Mouse (Mus musculus) heart, postnatal 0 days (tissue): ENCODE measurements around the gene Tnrc6b. TPM values are rescaled to one million over a fixed set of nuclear protein-coding genes. Genes with fewer than 3 reads are reported as not detected.

Experiments
- ATAC-seq: fragments of 200-750 bp; cut with Nextera tagmentation; 2 replicates; pipeline ENCODE4 v1.8.0; 2017; ENCODE audit warnings: low read depth, moderate number of reproducible peaks, moderate library complexity; ENCODE audit not compliant: insufficient read depth
- DNase-seq: peaks from one replicate; pipeline ENCODE4 v3.0.0-alpha.2; 2016; ENCODE audit warnings: low spot score
- H3K27ac ChIP-seq: fragments of 300-500 bp; sonication (generic); 2 replicates; pipeline ENCODE4 v1.5.1; 2014; ENCODE audit warnings: low read depth, mild to moderate bottlenecking
- H3K27me3 ChIP-seq: fragments of 300-500 bp; sonication (generic); 2 replicates; pipeline ENCODE4 v1.6.1; 2014; ENCODE audit warnings: low read length, mixed read lengths; ENCODE audit not compliant: control insufficient read depth, insufficient read depth
- H3K36me3 ChIP-seq: fragments of 300-500 bp; sonication (generic); replicated peaks from 2 replicates; pipeline ENCODE4 v1.6.1; 2014; ENCODE audit warnings: low read length, mixed read lengths; ENCODE audit not compliant: control insufficient read depth, insufficient read depth
- H3K4me1 ChIP-seq: fragments of 300-500 bp; sonication (generic); 2 replicates; pipeline ENCODE4 v1.6.1; 2014; ENCODE audit warnings: antibody characterized with exemption; ENCODE audit not compliant: control insufficient read depth, insufficient read depth
- H3K4me2 ChIP-seq: fragments of 300-500 bp; sonication (generic); 2 replicates; pipeline ENCODE4 v1.6.1; 2014; ENCODE audit warnings: low read depth, mild to moderate bottlenecking, low read length, moderate library complexity
- H3K4me3 ChIP-seq: fragments of 300-500 bp; sonication (generic); 2 replicates; pipeline ENCODE4 v1.5.1; 2014; ENCODE audit warnings: low read depth, low read length
- H3K9ac ChIP-seq: fragments of 300-500 bp; sonication (generic); replicated peaks from 2 replicates; pipeline ENCODE4 v1.6.1; 2014; ENCODE audit warnings: low read depth, low read length, mixed read lengths
- H3K9me3 ChIP-seq: fragments of 300-500 bp; sonication (generic); replicated peaks from 2 replicates; pipeline ENCODE4 v1.6.1; 2016; ENCODE audit warnings: low read length; ENCODE audit not compliant: control insufficient read depth
- CTCF ChIP-seq: IDR thresholded peaks from 2 replicates; pipeline ENCODE4 v1.5.1; 2016; ENCODE audit warnings: antibody characterized with exemption, control low read depth, low read depth
- EP300 ChIP-seq: IDR thresholded peaks from 2 replicates; pipeline ENCODE4 v1.6.1; 2016; ENCODE audit warnings: antibody characterized with exemption, low read depth
- WGBS: fragments of 180-500 bp; shearing (Covaris S2); extraction: QIAGEN DNeasy Blood & Tissue Kit; methylation state at CpG from one replicate; pipeline ENCODE4 v1.1.7; 2014; 5-methylcytosine and 5-hydroxymethylcytosine counted together
- polyA plus RNA-seq: library from polyadenylated mRNA; unstranded; fragments of >200 nt; fragmentation: Nextera tagmentation; extraction: Ambion mirVana; gene quantifications from 2 replicates; pipeline ENCODE4 v1.2.1, GENCODE M21; 2015
- total RNA-seq: library from RNA; depleted of rRNA; stranded (reverse); fragments of >200 nt; gene quantifications from 2 replicates; pipeline ENCODE4 v1.2.3, GENCODE M21; 2014; ENCODE audit warnings: low replicate concordance

Tnrc6b gene
- total and polyA plus RNA-seq, 2 experiments from 2014 or later, result 16.1 to 33.5 TPM

DNA sequence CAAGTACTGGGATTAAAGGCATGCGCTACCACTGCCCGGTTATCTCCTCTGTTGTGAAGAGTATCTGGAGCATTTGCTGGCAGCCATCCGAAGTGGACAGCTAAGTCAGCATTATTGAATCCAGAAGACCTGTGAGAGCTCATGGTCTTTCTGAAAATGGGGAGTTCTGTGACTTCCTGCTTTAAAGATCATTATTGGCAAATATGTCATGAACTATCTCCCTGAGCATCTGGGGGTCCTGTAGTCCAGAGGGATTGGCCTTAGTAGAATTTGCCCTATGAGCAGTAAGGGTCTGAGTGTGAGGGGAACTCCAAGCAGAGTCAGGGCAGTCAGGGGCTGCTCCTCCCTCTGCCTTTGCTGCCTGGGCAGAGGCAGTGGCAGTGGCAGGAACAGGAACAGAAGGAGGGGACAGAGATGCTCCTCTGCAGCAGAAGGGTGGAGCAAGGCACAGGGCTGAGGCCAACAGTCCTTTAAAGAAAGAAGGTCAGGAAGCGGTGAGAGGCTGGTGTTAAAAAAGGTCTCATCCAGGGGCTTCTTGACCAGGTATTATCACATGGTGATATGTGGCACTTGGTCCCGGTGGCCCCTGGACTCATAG, 69.1 kb downstream of the Tnrc6b start:
- TF ChIP-seq EP300, result no peak
- no peak for TF ChIP-seq CTCF
- Histone ChIP-seq H3K9me3 (no peaks in the 10 kb centered on the region), H3K36me3 (no peaks in the 10 kb centered on the region), H3K9ac (no peak overlapping the region), H3K4me1 (peaks cover 9% of the 10 kb centered on the region; the same call in 1 of the 2 replicates), H3K27ac (no peak overlapping the region), H3K4me3 (no peak overlapping the region), H3K4me2 (no peak overlapping the region), H3K27me3 (no peaks in the 10 kb centered on the region)
- ATAC-seq (no peak), DNase-seq (no peak)
- WGBS, result 64% methylated on average over 5 of the region's 5 CpGs

DNA sequence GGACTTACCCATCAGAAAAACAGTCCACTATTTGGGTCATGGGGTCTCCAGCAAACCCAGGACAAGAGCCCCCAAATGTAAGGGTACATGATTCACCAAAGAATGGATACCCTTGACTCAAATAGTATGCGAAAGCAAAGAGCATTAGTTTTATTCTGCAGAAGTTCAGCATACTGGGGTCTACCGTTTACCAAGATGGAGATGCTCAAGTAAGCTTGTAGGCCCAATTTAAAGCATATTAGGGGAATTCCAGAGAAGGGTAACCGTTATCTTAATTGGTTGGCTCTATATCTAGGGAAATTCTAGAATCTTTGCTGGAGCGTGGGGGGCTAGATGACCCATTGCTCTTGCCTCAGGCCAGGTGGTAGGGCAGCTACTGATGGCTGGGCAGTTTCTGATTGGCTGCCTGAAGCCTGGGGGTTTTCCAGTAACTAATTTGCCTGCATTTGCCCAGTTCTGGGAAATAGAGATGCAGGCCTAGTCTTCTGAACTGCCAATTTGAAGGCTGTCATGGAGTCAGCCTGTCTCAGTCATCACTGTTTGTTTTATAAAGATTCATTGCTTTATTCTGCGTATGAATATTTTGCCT, 70.2 kb downstream of the Tnrc6b start:
- no peaks in the 10 kb centered on the region for H3K36me3 ChIP-seq
- peaks cover 15% of the 10 kb centered on the region; the same call in 1 of the 2 replicates for H3K4me1 ChIP-seq
- H3K4me2 ChIP-seq, result no peak overlapping the region
- no peaks in the 10 kb centered on the region for H3K9me3 ChIP-seq
- H3K9ac ChIP-seq, result no peak overlapping the region
- TF ChIP-seq CTCF (no peak), EP300 (no peak)
- H3K27ac ChIP-seq, result no peak overlapping the region
- ATAC-seq, result no peak
- no peak overlapping the region for H3K4me3 ChIP-seq
- no peak for DNase-seq
- 92% methylated on average over 5 of the region's 5 CpGs for WGBS
- H3K27me3 ChIP-seq, result no peaks in the 10 kb centered on the region

DNA sequence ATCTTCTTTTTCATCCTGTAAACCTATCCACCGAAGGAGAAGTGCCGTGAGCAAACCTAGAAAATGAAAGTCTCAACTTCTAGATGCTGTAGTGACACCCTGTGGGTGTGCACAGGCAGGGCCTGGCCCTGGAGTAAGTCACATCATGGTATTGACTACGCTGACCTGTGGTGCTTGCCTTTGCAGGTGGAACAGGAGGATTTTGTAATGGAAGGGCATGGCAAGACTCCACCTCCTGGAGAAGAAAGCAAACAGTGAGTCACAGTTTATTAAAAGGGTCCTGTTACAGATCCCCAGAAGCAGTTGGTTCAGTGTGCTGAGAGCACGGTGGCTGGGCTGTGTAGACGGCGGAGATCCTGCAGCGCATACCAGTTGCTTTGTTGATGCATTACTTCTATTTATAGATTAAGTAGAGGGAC, 73.4 kb downstream of the Tnrc6b start:
- peak overlapping the region; percentile 55 for H3K4me2 ChIP-seq
- peak overlapping the region; percentile 16; the same call in 1 of the 2 replicates for H3K4me3 ChIP-seq
- DNase-seq (peak; percentile 65), ATAC-seq (peak; percentile 82)
- H3K4me1 ChIP-seq, result peaks cover 15% of the 10 kb centered on the region; the same call in 1 of the 2 replicates
- WGBS, result 26% methylated on average over 7 of the region's 7 CpGs
- no peaks in the 10 kb centered on the region for H3K27me3 ChIP-seq
- no peaks in the 10 kb centered on the region for H3K36me3 ChIP-seq
- peak overlapping the region; percentile 64 for H3K27ac ChIP-seq
- TF ChIP-seq EP300, result no peak
- peak; percentile 42 for TF ChIP-seq CTCF
- no peaks in the 10 kb centered on the region for H3K9me3 ChIP-seq
- H3K9ac ChIP-seq, result no peak overlapping the region

DNA sequence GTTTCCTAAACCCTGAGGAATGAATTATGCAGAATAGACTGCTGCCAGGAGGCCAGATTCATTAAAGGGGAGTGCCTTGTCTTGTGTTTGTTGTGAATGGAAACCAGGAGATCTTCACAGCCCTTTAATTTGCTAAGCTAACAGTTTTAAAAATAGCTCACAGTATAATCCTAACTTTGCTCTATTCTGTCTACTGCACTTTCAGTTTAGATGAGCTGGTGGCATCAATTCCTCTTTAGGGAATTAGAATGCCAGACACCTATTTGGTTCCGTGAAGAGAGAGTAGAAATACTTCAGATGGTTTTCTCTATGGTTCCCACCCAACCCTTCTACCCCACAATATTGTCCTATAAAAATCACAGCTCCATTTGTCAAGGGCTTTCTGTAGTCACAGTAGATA, 74.6 kb downstream of the Tnrc6b start:
- H3K9ac ChIP-seq, result no peak overlapping the region
- ATAC-seq (no peak), DNase-seq (no peak)
- H3K4me2 ChIP-seq, result no peak overlapping the region
- TF ChIP-seq CTCF, result no peak
- TF ChIP-seq EP300, result no peak
- H3K4me1 ChIP-seq, result peaks cover 15% of the 10 kb centered on the region; the same call in 1 of the 2 replicates
- WGBS, result 62% methylated on average over 1 of the region's 1 CpGs
- H3K27me3 ChIP-seq, result no peaks in the 10 kb centered on the region
- H3K4me3 ChIP-seq, result no peak overlapping the region
- no peaks in the 10 kb centered on the region for H3K9me3 ChIP-seq
- H3K27ac ChIP-seq, result 0 out of 2 replicates have a peak overlapping the region, but pooled peaks have one; percentile 20
- no peaks in the 10 kb centered on the region for H3K36me3 ChIP-seq

DNA sequence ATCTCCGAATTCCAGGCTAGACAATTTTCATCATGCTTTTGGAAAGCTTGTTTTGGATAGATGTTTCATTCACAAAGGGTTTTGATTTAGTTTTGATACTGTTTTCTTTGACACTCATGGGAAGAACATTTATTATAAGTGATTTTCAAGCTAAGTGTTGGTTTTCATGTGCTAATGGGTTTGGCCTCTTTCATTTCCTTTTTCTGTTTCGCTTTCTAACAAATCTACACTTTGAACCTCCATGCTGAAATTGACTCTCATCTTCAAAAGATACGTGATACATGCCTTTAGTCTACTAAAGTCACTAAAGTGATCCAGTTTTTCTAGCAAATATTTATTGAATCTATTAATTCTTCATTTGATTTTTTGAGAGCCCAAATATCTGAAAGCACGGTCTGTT, 76.6 kb downstream of the Tnrc6b start:
- H3K9me3 ChIP-seq, result no peaks in the 10 kb centered on the region
- TF ChIP-seq CTCF (no peak), EP300 (no peak)
- H3K4me1 ChIP-seq, result peaks cover 15% of the 10 kb centered on the region; the same call in 1 of the 2 replicates
- H3K4me2 ChIP-seq, result no peak overlapping the region
- no peak overlapping the region for H3K4me3 ChIP-seq
- 90% methylated on average over 4 of the region's 4 CpGs for WGBS
- DNase-seq (no peak), ATAC-seq (no peak)
- H3K27ac ChIP-seq, result no peak overlapping the region
- no peaks in the 10 kb centered on the region for H3K36me3 ChIP-seq
- no peak overlapping the region for H3K9ac ChIP-seq
- H3K27me3 ChIP-seq, result no peaks in the 10 kb centered on the region

DNA sequence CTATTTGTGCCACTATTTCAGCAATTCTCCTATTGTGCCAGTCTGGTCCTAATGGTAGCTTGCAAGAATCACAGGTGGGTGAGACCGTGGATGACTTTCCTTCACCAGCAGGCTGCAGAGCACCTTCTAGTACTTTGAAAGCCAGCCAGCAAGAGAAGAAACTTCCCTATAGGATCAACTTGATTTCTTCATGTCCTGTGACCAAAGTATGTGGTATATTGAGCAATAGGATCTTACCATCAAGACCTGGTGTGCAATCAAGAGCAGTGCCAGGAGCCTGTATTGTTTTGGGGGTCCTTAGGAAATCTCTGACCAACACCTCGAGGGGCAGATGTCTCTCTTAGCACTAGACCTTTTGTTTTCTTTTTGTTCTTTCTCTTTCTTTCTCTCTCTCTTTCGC, 81.4 kb downstream of the Tnrc6b start:
- TF ChIP-seq EP300 (no peak), CTCF (no peak)
- DNase-seq (no peak), ATAC-seq (no peak)
- no peaks in the 10 kb centered on the region for H3K27me3 ChIP-seq
- no peaks in the 10 kb centered on the region for H3K9me3 ChIP-seq
- no peak overlapping the region for H3K9ac ChIP-seq
- H3K36me3 ChIP-seq, result no peaks in the 10 kb centered on the region
- WGBS, result 73% methylated on average over 3 of the region's 3 CpGs
- no peak overlapping the region for H3K27ac ChIP-seq
- no peak overlapping the region for H3K4me2 ChIP-seq
- H3K4me1 ChIP-seq, result 0 out of 2 replicates have a peak, but pooled peaks cover 3% of the 10 kb centered on the region
- H3K4me3 ChIP-seq, result no peak overlapping the region
